Mouse (Mus musculus): Measurements from ENCODE around the gene Igsf9. TPM values are rescaled to one million over a fixed set of nuclear protein-coding genes. Genes with fewer than 3 reads are reported as not detected.

Gene Igsf9
- polyA plus RNA-seq, 1 experiment: 8.6 TPM

GRCm38 (mm10) chr1:172489585-172490250, 8.1 kb downstream of the Igsf9 start:
- DNase-seq (ENCODE audit: low read depth in 1 of 2, low spot score in 2 of 2): no peak
- H3K4me3 ChIP-seq (ENCODE audit: extremely low read depth, insufficient read depth, insufficient read length): no peak overlapping the region
- TF ChIP-seq POLR2A (IDR thresholded peaks at IDR 0.05; ENCODE audit: low read depth, low read length) (no peak), CTCF (IDR thresholded peaks at IDR 0.05; ENCODE audit: extremely low read depth, insufficient read depth, insufficient read length, insufficient replicate concordance) (no peak)
- 71% methylated on average over 12 of the region's 12 CpGs for WGBS
- H3K27me3 ChIP-seq (ENCODE audit: control insufficient read depth, insufficient read depth, low read length): no peaks in the 10 kb centered on the region
- H3K4me1 ChIP-seq (ENCODE audit: control insufficient read depth, insufficient read depth, insufficient read length): no peaks in the 10 kb centered on the region; the same call in 1 of the 2 replicates
- H3K27ac ChIP-seq (ENCODE audit: insufficient read depth, low read length): no peak overlapping the region
- no peaks in the 10 kb centered on the region for H3K36me3 ChIP-seq (ENCODE audit: control insufficient read depth, insufficient read depth, low read length)

- Histone ChIP-seq H3K4me3 (ENCODE audit: extremely low read depth, insufficient read depth, insufficient read length) (peak overlapping the region; percentile 40; the same call in 1 of the 2 replicates), H3K4me1 (ENCODE audit: control insufficient read depth, insufficient read depth, insufficient read length) (no peaks in the 10 kb centered on the region; the same call in 1 of the 2 replicates), H3K27ac (ENCODE audit: insufficient read depth, low read length) (no peak overlapping the region), H3K36me3 (ENCODE audit: control insufficient read depth, insufficient read depth, low read length) (no peaks in the 10 kb centered on the region), H3K27me3 (ENCODE audit: control insufficient read depth, insufficient read depth, low read length) (no peaks in the 10 kb centered on the region)
- peak; percentile 25 to 80 for DNase-seq (ENCODE audit: low read depth in 1 of 2, low spot score in 2 of 2)
- 17% methylated on average over 10 of the region's 10 CpGs for WGBS
- no peak for TF ChIP-seq POLR2A (IDR thresholded peaks at IDR 0.05; ENCODE audit: low read depth, low read length)
- peak; percentile 100 for TF ChIP-seq CTCF (IDR thresholded peaks at IDR 0.05; ENCODE audit: extremely low read depth, insufficient read depth, insufficient read length, insufficient replicate concordance)
Measured at GRCm38 (mm10) chr1:172490261-172490661, 8.7 kb downstream of the Igsf9 start.

- no peak for DNase-seq (ENCODE audit: low read depth in 1 of 2, low spot score in 2 of 2)
- H3K4me3 ChIP-seq (ENCODE audit: extremely low read depth, insufficient read depth, insufficient read length): no peak overlapping the region
- no peaks in the 10 kb centered on the region; the same call in 1 of the 2 replicates for H3K4me1 ChIP-seq (ENCODE audit: control insufficient read depth, insufficient read depth, insufficient read length)
- no peak overlapping the region for H3K27ac ChIP-seq (ENCODE audit: insufficient read depth, low read length)
- H3K27me3 ChIP-seq (ENCODE audit: control insufficient read depth, insufficient read depth, low read length): no peaks in the 10 kb centered on the region
- WGBS: 95% methylated on average over 8 of the region's 8 CpGs
- TF ChIP-seq CTCF (IDR thresholded peaks at IDR 0.05; ENCODE audit: extremely low read depth, insufficient read depth, insufficient read length, insufficient replicate concordance) (no peak), POLR2A (IDR thresholded peaks at IDR 0.05; ENCODE audit: low read depth, low read length) (no peak)
- H3K36me3 ChIP-seq (ENCODE audit: control insufficient read depth, insufficient read depth, low read length): no peaks in the 10 kb centered on the region
Measured at GRCm38 (mm10) chr1:172492047-172492446, 10.5 kb downstream of the Igsf9 start.

GRCm38 (mm10) chr1:172493516-172493915, 11.9 kb downstream of the Igsf9 start:
- Histone ChIP-seq H3K4me3 (ENCODE audit: extremely low read depth, insufficient read depth, insufficient read length) (no peak overlapping the region), H3K36me3 (ENCODE audit: control insufficient read depth, insufficient read depth, low read length) (no peaks in the 10 kb centered on the region), H3K27ac (ENCODE audit: insufficient read depth, low read length) (no peak overlapping the region), H3K4me1 (ENCODE audit: control insufficient read depth, insufficient read depth, insufficient read length) (no peaks in the 10 kb centered on the region; the same call in 1 of the 2 replicates), H3K27me3 (ENCODE audit: control insufficient read depth, insufficient read depth, low read length) (no peaks in the 10 kb centered on the region)
- TF ChIP-seq CTCF (IDR thresholded peaks at IDR 0.05; ENCODE audit: extremely low read depth, insufficient read depth, insufficient read length, insufficient replicate concordance): no peak
- TF ChIP-seq POLR2A (IDR thresholded peaks at IDR 0.05; ENCODE audit: low read depth, low read length): no peak
- 49% methylated on average over 6 of the region's 6 CpGs for WGBS
- no peak for DNase-seq (ENCODE audit: low read depth in 1 of 2, low spot score in 2 of 2)

- no peaks in the 10 kb centered on the region; the same call in 1 of the 2 replicates for H3K4me1 ChIP-seq (ENCODE audit: control insufficient read depth, insufficient read depth, insufficient read length)
- WGBS: 88% methylated on average over 17 of the region's 17 CpGs
- no peaks in the 10 kb centered on the region for H3K36me3 ChIP-seq (ENCODE audit: control insufficient read depth, insufficient read depth, low read length)
- no peak for TF ChIP-seq POLR2A (IDR thresholded peaks at IDR 0.05; ENCODE audit: low read depth, low read length)
- TF ChIP-seq CTCF (IDR thresholded peaks at IDR 0.05; ENCODE audit: extremely low read depth, insufficient read depth, insufficient read length, insufficient replicate concordance): no peak
- no peak overlapping the region for H3K27ac ChIP-seq (ENCODE audit: insufficient read depth, low read length)
- H3K4me3 ChIP-seq (ENCODE audit: extremely low read depth, insufficient read depth, insufficient read length): no peak overlapping the region
- no peaks in the 10 kb centered on the region for H3K27me3 ChIP-seq (ENCODE audit: control insufficient read depth, insufficient read depth, low read length)
- no peak for DNase-seq (ENCODE audit: low read depth in 1 of 2, low spot score in 2 of 2)
Measured at GRCm38 (mm10) chr1:172496030-172496429, 14.4 kb downstream of the Igsf9 start.

- no peaks in the 10 kb centered on the region for H3K36me3 ChIP-seq (ENCODE audit: control insufficient read depth, insufficient read depth, low read length)
- 48% methylated on average over 9 of the region's 10 CpGs for WGBS
Measured at GRCm38 (mm10) chr1:172497428-172497827, 15.8 kb downstream of the Igsf9 start.

More at GRCm38 (mm10) chr1:172497428-172497827, 15.8 kb downstream of the Igsf9 start:
- DNase-seq (ENCODE audit: low read depth in 1 of 2, low spot score in 2 of 2): no peak
- Histone ChIP-seq H3K27me3 (ENCODE audit: control insufficient read depth, insufficient read depth, low read length) (no peaks in the 10 kb centered on the region), H3K4me3 (ENCODE audit: extremely low read depth, insufficient read depth, insufficient read length) (no peak overlapping the region), H3K4me1 (ENCODE audit: control insufficient read depth, insufficient read depth, insufficient read length) (peaks cover 9% of the 10 kb centered on the region; the same call in 1 of the 2 replicates), H3K27ac (ENCODE audit: insufficient read depth, low read length) (no peak overlapping the region)
- no peak for TF ChIP-seq CTCF (IDR thresholded peaks at IDR 0.05; ENCODE audit: extremely low read depth, insufficient read depth, insufficient read length, insufficient replicate concordance)
- no peak for TF ChIP-seq POLR2A (IDR thresholded peaks at IDR 0.05; ENCODE audit: low read depth, low read length)
